Mouse (Mus musculus) kidney, embryonic 16.5 days (tissue): ENCODE measurements around the gene Pfn4. TPM values are rescaled to one million over a fixed set of nuclear protein-coding genes. Genes with fewer than 3 reads are reported as not detected.
"Not testable (repeated sequence)": the region's sequence is repeated elsewhere in the genome, so short reads cannot be mapped to it uniquely, and the experiment has no call there.

Experiments used
- ATAC-seq: fragments of 200-750 bp; cut with Nextera tagmentation; 2 replicates; pipeline ENCODE4 v1.8.0; 2017; ENCODE audit warnings: moderate TSS enrichment; ENCODE audit not compliant: low FRiP score, low TSS enrichment
- H3K27ac ChIP-seq: fragments of 300-500 bp; sonication (generic); 2 replicates; pipeline ENCODE4 v1.5.1; 2014; ENCODE audit warnings: low read length
- H3K27me3 ChIP-seq: fragments of 300-500 bp; sonication (generic); 2 replicates; pipeline ENCODE4 v1.6.1; 2014; ENCODE audit warnings: low read length, control low read depth, mixed read lengths; ENCODE audit not compliant: insufficient read depth
- H3K36me3 ChIP-seq: fragments of 300-500 bp; sonication (generic); 2 replicates; pipeline ENCODE4 v1.6.1; 2014; ENCODE audit warnings: low read length, control low read depth, mixed read lengths; ENCODE audit not compliant: insufficient read depth
- H3K4me1 ChIP-seq: fragments of 300-500 bp; sonication (generic); 2 replicates; pipeline ENCODE4 v1.6.1; 2014; ENCODE audit warnings: low read length, control low read depth, mixed read lengths; ENCODE audit not compliant: insufficient read depth
- H3K4me2 ChIP-seq: fragments of 300-500 bp; sonication (generic); replicated peaks from 2 replicates; pipeline ENCODE4 v1.6.1; 2014; ENCODE audit warnings: low read depth, low read length
- H3K4me3 ChIP-seq: fragments of 300-500 bp; sonication (generic); 2 replicates; pipeline ENCODE4 v1.5.1; 2014; ENCODE audit warnings: mild to moderate bottlenecking, low read length
- H3K9ac ChIP-seq: fragments of 300-500 bp; sonication (generic); replicated peaks from 2 replicates; pipeline ENCODE4 v1.6.1; 2014; ENCODE audit warnings: low read length
- H3K9me3 ChIP-seq: fragments of 300-500 bp; sonication (generic); 2 replicates; pipeline ENCODE4 v1.6.1; 2016; ENCODE audit warnings: low read length, control low read depth
- WGBS: fragments of 180-500 bp; shearing (Covaris S2); extraction: QIAGEN DNeasy Blood & Tissue Kit; methylation state at CpG from one replicate; pipeline ENCODE4 v1.1.7; 2014; 5-methylcytosine and 5-hydroxymethylcytosine counted together
- polyA plus RNA-seq: library from polyadenylated mRNA; unstranded; fragments of >200 nt; fragmentation: Nextera tagmentation; extraction: Ambion mirVana; gene quantifications from 2 replicates; pipeline ENCODE4 v1.2.1, GENCODE M21; 2015

Gene Pfn4
- polyA plus RNA-seq, 1 experiment from 2014 or later, result 2.8 TPM

DNA sequence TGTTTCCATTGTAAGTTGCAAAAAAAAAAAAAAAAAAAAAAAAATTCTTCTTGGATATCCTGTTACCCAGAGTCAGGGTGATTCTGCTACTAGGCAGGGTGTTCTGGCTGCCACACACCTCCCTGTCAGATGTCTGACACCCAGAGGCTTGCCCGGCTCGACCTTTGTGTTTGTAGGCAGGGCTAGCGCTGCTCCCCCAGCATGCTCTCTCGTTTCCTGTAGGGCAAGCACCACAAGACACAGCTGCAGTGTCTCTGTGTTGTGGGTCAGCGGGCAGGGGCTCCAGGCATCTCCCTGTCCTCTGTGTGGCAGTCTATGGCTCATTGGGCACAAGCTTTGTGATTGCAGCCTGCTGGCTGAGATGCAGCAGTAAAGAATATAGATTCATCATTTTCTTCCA lies 14.8 kb downstream of the Pfn4 start:
- Histone ChIP-seq H3K36me3 (no peaks in the 10 kb centered on the region), H3K4me1 (no peaks in the 10 kb centered on the region), H3K27ac (0 out of 2 replicates have a peak overlapping the region, but pooled peaks have one; percentile 47), H3K4me2 (no peak overlapping the region), H3K4me3 (no peak overlapping the region), H3K27me3 (no peaks in the 10 kb centered on the region), H3K9me3 (no peaks in the 10 kb centered on the region), H3K9ac (no peak overlapping the region)
- WGBS, result 24% methylated on average over 5 of the region's 5 CpGs
- peak; percentile 97 for ATAC-seq

DNA sequence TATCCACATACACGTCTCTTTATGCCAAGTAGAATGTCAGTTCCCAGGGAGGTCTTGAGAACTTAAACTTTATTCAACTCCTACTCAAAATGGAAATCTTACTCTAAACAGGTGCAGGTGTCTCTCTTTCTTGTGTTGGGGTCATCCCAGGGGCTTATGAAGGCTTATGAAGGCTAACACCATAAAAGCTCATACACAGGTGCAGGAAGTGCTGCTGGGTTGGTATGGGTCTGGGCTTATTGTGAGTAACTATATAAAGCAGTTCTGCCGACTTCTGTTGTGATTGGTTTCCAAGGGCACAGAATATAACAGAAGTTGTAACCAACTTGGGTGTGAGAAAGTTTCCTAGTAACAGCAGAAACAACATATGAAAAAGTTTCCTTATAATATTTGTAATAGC lies 15.6 kb downstream of the Pfn4 start:
- Histone ChIP-seq H3K4me3 (no peak overlapping the region), H3K27me3 (no peaks in the 10 kb centered on the region), H3K4me1 (no peaks in the 10 kb centered on the region), H3K36me3 (no peaks in the 10 kb centered on the region), H3K4me2 (no peak overlapping the region), H3K9ac (no peak overlapping the region), H3K9me3 (no peaks in the 10 kb centered on the region), H3K27ac (0 out of 2 replicates have a peak overlapping the region, but pooled peaks have one; percentile 47)
- ATAC-seq, result no peak
- WGBS, result 66% methylated on average over 2 of the region's 2 CpGs

DNA sequence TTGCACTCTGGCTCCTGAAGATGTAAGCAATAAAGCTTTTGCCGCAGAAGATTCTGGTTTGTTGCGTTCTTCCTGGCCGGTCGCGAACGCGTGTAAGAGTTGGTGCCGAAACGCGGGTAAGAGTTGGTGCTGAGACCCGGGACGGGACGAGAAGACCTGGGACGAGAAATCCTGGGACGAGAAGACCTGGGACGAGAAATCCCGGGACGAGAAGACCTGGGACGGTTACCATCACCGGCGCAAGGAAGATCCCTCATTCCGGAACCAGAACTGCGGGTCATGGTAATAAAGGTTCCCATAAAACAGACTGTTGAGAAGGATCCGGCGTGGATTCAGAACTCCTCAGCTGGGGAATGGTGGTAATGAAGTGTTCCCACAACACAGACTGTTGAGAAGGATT lies 19.3 kb downstream of the Pfn4 start:
- not testable (repeated sequence) for H3K27ac ChIP-seq, H3K9me3 ChIP-seq, H3K4me3 ChIP-seq, H3K4me1 ChIP-seq, H3K9ac ChIP-seq, H3K36me3 ChIP-seq, H3K4me2 ChIP-seq, ATAC-seq, H3K27me3 ChIP-seq
- 94% methylated on average over 25 of the region's 25 CpGs for WGBS

DNA sequence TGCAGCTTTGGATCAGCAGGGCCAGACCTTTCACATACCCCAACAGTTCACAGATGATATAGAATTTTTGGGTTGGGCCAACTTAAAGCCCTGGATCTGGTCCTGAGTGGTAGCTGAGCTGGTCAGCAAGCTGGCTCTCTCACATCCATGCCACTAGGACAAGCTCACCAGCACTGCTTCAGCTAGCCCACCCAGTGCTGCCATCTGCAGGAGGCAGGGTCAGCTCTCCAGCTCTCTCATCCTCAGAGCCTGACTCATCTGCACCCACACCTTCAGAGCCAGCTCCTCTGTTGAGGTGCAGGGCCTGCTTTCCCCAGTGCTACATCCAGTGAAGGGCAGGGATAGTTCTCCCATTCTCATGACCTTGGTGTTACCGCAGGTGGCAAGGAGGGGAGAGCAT lies 24.9 kb downstream of the Pfn4 start:
- H3K9me3 ChIP-seq, result no peaks in the 10 kb centered on the region
- H3K27me3 ChIP-seq, result no peaks in the 10 kb centered on the region
- no peak overlapping the region for H3K4me2 ChIP-seq
- H3K36me3 ChIP-seq, result no peaks in the 10 kb centered on the region
- no peak overlapping the region for H3K9ac ChIP-seq
- no peak overlapping the region for H3K27ac ChIP-seq
- ATAC-seq, result no peak
- no peaks in the 10 kb centered on the region for H3K4me1 ChIP-seq
- WGBS, result 80% methylated on average over 1 of the region's 1 CpGs
- H3K4me3 ChIP-seq, result no peak overlapping the region

DNA sequence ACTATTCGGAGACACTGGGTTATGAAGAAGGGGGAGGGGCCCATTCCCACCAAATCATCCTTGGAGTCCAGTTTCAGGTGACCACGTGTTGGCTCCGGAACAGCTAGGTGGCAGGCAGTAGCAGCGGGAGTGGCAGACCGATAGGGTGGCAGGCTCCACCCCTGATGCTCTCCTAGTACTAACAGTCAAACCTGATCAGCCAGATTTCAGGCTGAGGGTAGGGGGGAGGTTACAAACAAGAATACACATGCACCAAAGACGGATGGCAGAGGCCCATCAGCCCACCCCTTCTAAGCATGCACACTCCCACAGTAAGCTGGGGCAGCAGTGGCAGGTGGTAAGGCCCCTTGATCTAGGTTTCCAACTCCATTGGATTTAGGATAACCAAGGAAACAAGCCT lies 28.6 kb downstream of the Pfn4 start:
- H3K9ac ChIP-seq, H3K27me3 ChIP-seq, H3K4me1 ChIP-seq, H3K4me2 ChIP-seq, H3K4me3 ChIP-seq, H3K27ac ChIP-seq, H3K36me3 ChIP-seq, ATAC-seq, H3K9me3 ChIP-seq: not testable (repeated sequence)
- WGBS, result 65% methylated on average over 6 of the region's 6 CpGs

DNA sequence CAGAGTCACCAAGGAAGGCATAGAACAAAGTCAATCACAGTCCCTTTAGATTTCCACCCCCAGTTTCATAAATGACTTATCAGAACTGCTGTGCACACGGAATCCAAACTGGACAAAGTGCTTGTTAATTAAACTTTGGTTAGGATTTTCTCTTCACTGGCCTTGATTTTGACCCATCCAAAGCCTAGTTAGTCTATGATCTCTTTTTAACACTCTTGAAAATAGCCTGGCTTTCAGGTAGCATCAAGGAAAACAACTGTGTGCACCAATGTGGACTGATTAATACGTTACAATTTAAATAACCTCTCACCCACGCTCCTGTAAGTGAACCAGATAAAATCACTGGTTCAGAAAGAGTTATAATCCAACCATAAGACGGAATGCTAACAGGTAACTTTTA lies 42.2 kb downstream of the Pfn4 start:
- Histone ChIP-seq H3K9me3 (peaks cover 5% of the 10 kb centered on the region), H3K27me3 (no peaks in the 10 kb centered on the region)
- WGBS, result 59% methylated on average over 4 of the region's 4 CpGs

DNA sequence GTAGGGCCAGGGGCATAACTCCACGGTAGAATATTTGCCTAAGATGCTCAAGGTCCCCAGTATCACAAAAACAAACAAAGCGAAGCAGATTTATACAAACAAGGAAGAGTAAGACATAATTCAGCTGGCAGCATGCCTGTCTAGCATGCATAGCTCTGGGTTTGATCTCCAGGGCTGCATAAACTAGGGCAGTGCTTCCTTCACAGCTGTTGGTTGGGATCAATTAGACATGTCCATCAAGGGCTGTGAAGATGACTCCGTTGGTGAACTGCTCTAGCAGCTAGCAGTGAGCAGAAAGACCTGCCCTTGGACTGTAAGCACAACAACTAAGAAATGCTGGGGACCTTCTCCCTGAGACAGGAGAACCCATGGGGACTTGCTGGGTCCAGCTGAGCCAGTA lies 42.9 kb downstream of the Pfn4 start:
- Histone ChIP-seq H3K9me3 (peaks cover 5% of the 10 kb centered on the region), H3K27me3 (no peaks in the 10 kb centered on the region), H3K4me3 (no peak overlapping the region), H3K4me2 (no peak overlapping the region), H3K27ac (no peak overlapping the region; the same call in 1 of the 2 replicates), H3K4me1 (peaks cover 8% of the 10 kb centered on the region), H3K36me3 (no peaks in the 10 kb centered on the region), H3K9ac (no peak overlapping the region)
- peak; percentile 65; the same call in 1 of the 2 replicates for ATAC-seq
- 37% methylated on average over 3 of the region's 3 CpGs for WGBS

More for the DNA sequence above, 42.2 kb downstream of the Pfn4 start:
- ATAC-seq, result no peak
- H3K9ac ChIP-seq, result no peak overlapping the region
- 0 out of 2 replicates have a peak, but pooled peaks cover 3% of the 10 kb centered on the region for H3K4me1 ChIP-seq
- no peaks in the 10 kb centered on the region for H3K36me3 ChIP-seq
- H3K4me2 ChIP-seq, result no peak overlapping the region
- no peak overlapping the region for H3K4me3 ChIP-seq
- H3K27ac ChIP-seq, result no peak overlapping the region

DNA sequence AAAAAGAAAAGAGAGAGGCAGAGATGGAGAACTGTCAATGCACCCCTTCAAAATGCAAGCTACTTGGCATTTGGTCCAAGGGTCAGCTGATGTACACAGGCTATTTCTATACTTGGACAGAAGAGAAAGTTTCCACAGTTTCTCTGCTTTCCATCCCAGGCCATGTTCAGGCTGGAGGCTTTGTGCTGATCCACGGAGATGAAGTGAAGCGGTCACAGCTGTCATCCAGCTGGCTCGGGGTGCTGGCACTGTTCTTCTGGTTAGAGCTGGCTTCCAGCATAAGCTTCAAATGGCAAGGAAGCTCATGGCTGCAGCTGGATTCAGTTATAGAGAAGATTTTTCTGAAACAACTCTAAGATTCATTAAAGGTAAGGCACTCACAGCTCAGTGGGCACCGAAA lies 44.8 kb downstream of the Pfn4 start:
- Histone ChIP-seq H3K9ac (no peak overlapping the region), H3K27me3 (no peaks in the 10 kb centered on the region), H3K36me3 (no peaks in the 10 kb centered on the region), H3K9me3 (peaks cover 5% of the 10 kb centered on the region), H3K27ac (no peak overlapping the region), H3K4me2 (no peak overlapping the region), H3K4me3 (no peak overlapping the region), H3K4me1 (peaks cover 16% of the 10 kb centered on the region)
- no peak for ATAC-seq
- WGBS, result 87% methylated on average over 4 of the region's 4 CpGs

DNA sequence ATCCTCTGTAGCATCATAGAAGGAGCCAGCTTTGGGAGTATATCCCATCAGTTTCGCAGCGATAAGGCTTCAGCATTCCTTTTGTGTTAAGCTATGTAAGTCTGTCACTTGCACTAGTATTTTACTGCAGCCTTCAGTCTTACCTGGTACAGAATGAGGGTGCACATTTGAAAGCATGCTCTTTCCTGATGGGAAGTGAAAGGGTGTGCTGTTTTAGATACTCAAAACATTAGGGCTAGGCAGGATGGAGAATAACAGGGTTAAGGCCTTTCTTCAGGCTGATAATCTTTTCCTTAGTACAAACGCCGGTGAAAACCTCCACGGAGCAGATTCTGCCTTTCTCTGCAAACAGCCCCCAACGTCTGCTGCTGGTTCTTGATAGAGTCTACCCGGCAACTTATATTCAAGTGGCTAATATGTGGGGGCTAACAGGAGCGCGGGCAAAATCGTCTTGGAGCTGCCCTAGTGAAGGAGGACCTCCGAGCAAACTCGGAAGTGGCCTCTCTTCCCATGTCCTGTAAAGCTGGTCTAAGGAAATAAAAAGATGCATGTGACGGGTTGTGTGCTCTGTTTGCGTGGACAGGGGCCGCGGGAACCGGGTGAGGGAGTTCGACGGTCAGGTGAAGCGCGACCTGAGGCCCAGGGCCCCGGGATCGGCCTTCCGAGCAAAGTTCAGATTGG lies 48.0 kb downstream of the Pfn4 start:
- H3K36me3 ChIP-seq, result peaks cover 14% of the 10 kb centered on the region
- H3K9me3 ChIP-seq, result no peaks in the 10 kb centered on the region
- peak; percentile 84 for ATAC-seq

DNA sequence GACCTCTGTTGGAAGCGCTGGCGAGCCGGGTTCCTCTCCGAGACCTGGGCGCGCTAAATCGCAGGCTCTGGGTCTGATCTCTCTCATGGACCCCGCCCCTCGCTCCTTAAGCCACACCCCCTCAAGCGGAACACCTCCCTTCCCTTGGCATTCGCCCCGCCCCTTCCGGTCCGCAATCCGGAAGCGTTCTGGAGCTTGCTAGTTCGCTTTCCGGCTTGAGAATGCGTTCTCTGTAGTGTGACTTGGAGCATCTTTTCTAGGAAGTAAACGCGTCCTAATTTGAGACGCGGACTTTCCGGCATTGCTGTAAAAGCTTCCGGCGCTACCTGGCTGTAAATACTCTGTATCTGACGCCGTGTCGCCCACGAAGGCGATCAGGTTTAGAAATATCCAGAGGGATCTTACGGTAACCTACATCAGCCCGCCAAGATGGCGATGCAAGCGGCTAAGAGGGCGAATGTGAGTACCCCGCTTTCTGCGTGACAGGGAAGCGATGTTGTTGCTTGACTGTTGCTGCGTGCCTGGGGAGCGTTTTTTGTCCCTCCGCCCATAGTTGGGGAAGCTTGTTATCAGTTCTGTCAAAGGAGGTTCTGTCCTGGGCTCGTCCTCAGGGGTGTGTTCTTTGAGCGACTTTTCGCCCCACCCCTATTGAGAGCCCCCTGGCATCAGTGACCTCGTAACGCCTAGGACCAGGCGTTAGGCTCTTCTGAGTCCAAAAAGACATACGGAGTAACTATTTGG lies 48.7 kb downstream of the Pfn4 start, which contains the start of gene Sf3b6:
Sf3b6 (plus strand) TSS at position 184 of the 741 bp plus-strand sequence.
- peak; percentile 98 for ATAC-seq
- Histone ChIP-seq H3K27me3 (no peaks in the 10 kb centered on the region), H3K4me1 (peaks cover 18% of the 10 kb centered on the region), H3K36me3 (peaks cover 21% of the 10 kb centered on the region), H3K4me2 (peak within 1 kb of the TSS; percentile 83), H3K9me3 (no peaks in the 10 kb centered on the region), H3K27ac (peak within 1 kb of the TSS; percentile 95), H3K9ac (peak within 1 kb of the TSS; percentile 87), H3K4me3 (peak within 1 kb of the TSS; percentile 84)
- under 1% methylated on average over 49 of the region's 49 CpGs for WGBS

More for the DNA sequence above, 48.0 kb downstream of the Pfn4 start:
- 10% methylated on average over 24 of the region's 24 CpGs for WGBS
- Histone ChIP-seq H3K4me3 (peak overlapping the region; percentile 84), H3K27me3 (no peaks in the 10 kb centered on the region), H3K4me1 (peaks cover 19% of the 10 kb centered on the region), H3K27ac (peak overlapping the region; percentile 95), H3K4me2 (peak overlapping the region; percentile 83), H3K9ac (peak overlapping the region; percentile 87)
